Mouse (Mus musculus) ES-E14 (cell line): ENCODE results near the gene Foxa2. TPM values are rescaled to one million over a fixed set of nuclear protein-coding genes. Genes with fewer than 3 reads are reported as not detected.

Experiments used
- DNase-seq: peaks from one replicate; pipeline ENCODE4 v3.0.0-alpha.2; 2013; ENCODE audit warnings: low read depth, low spot score
- H3K27ac ChIP-seq: 2 replicates; pipeline ENCODE4 v1.5.1; 2012; ENCODE audit warnings: low read depth, mild to moderate bottlenecking, low read length, moderate library complexity, mixed read lengths; ENCODE audit not compliant: poor library complexity, insufficient read depth, severe bottlenecking
- H3K36me3 ChIP-seq: 2 replicates; pipeline ENCODE4 v1.6.1; 2012; ENCODE audit warnings: mild to moderate bottlenecking, low read length, moderate library complexity, mixed read lengths; ENCODE audit not compliant: control insufficient read depth, poor library complexity, insufficient read depth, severe bottlenecking
- H3K4me1 ChIP-seq, 2 experiments: fragments of 150-350 bp in 1 of 2; sonication (generic) in 1 of 2; 2 replicates each; pipeline ENCODE4 v1.6.1; 2012; ENCODE audit warnings: low read length in 2 of 2, mild to moderate bottlenecking in 1 of 2, mixed read lengths in 1 of 2; ENCODE audit not compliant: control insufficient read depth in 2 of 2, insufficient read depth in 2 of 2, poor library complexity in 1 of 2
- H3K4me3 ChIP-seq, 2 experiments: fragments of 150-350 bp in 1 of 2; sonication (generic) in 1 of 2; 2 replicates each; pipeline ENCODE4 v1.5.1; 2012; ENCODE audit warnings: low read length in 2 of 2, low read depth in 1 of 2, mild to moderate bottlenecking in 1 of 2, mixed read lengths in 1 of 2; ENCODE audit not compliant: insufficient read depth in 1 of 2, poor library complexity in 1 of 2, severe bottlenecking in 1 of 2
- H3K9ac ChIP-seq: 2 replicates; pipeline ENCODE4 v1.6.1; 2012; ENCODE audit warnings: low read depth, mild to moderate bottlenecking, low read length, mixed read lengths; ENCODE audit not compliant: poor library complexity, insufficient read depth, severe bottlenecking
- H3K9me3 ChIP-seq: fragments of 150-350 bp; sonication (generic); 2 replicates; pipeline ENCODE4 v1.6.1; 2012; ENCODE audit warnings: low read depth, mild to moderate bottlenecking, low read length; ENCODE audit not compliant: control insufficient read depth, insufficient read depth
- CHD2 ChIP-seq: IDR thresholded peaks from 2 replicates; pipeline ENCODE4 v1.6.1; 2014; ENCODE audit warnings: mild to moderate bottlenecking, low read depth, low read length, inconsistent platforms
- HCFC1 ChIP-seq: IDR thresholded peaks from 2 replicates; pipeline ENCODE4 v1.6.1; 2012; ENCODE audit warnings: low read length, inconsistent platforms, borderline replicate concordance; ENCODE audit not compliant: insufficient read depth
- MAFK ChIP-seq: IDR thresholded peaks from 2 replicates; pipeline ENCODE4 v1.6.1; 2014; ENCODE audit warnings: mild to moderate bottlenecking, low read depth, low read length, inconsistent platforms; ENCODE audit not compliant: insufficient read depth
- ZC3H11A ChIP-seq: IDR thresholded peaks from 2 replicates; pipeline ENCODE4 v1.6.1; 2012; ENCODE audit warnings: low read depth, mild to moderate bottlenecking, inconsistent platforms, low read length, borderline replicate concordance
- ZNF384 ChIP-seq: IDR thresholded peaks from 2 replicates; pipeline ENCODE4 v1.6.1; 2012; ENCODE audit warnings: low read depth, low read length, inconsistent platforms
- in situ Hi-C, 2 experiments: fragments of 600-800 bp; cut with MboI; formaldehyde crosslinking; loops; one replicate each; pipeline ENCODE4 v1.15.1; 2025; ENCODE audit warnings: low sequenced_read_pairs in 2 of 2, inconsistent platforms in 1 of 2; ENCODE audit not compliant: unreplicated experiment in 2 of 2
- total RNA-seq: library from RNA; depleted of rRNA; stranded (reverse); fragments of 300-350 nt; gene quantifications from 2 replicates; pipeline ENCODE4 v1.2.3, GENCODE M21; 2012

The Foxa2 gene
- total RNA-seq, 1 experiment, result 1.5 TPM

- H3K4me3 ChIP-seq, result no peak overlapping the region
- TF ChIP-seq CHD2 (no peak), HCFC1 (no peak), MAFK (no peak), ZC3H11A (no peak), ZNF384 (no peak)
- H3K36me3 ChIP-seq, result no peaks in the 10 kb centered on the region
- H3K9ac ChIP-seq, result no peak overlapping the region
- no peak overlapping the region for H3K27ac ChIP-seq
- DNase-seq, result no peak
- in situ Hi-C loops, result loop anchor here in 1 of 2 experiments (25.0 kb wide), 2 partner anchors 942 to 1817 kb away; partner anchors contain the start of genes Insm1 and Nkx2-4
- H3K4me1 ChIP-seq, result peaks cover 0 to 2% of the 10 kb centered on the region in 2 experiments; a peak in 1 of 4 replicates
- H3K9me3 ChIP-seq, result no peaks in the 10 kb centered on the region
These were observed 17.6 kb downstream of the Foxa2 start for GRCm38 (mm10) chr2:148029050-148029608.

GRCm38 (mm10) chr2:148026366-148026765, 20.4 kb downstream of the Foxa2 start:
- in situ Hi-C loops, result loop anchor here in 1 of 2 experiments (25.0 kb wide), 2 partner anchors 939 to 1814 kb away; partner anchors contain the start of genes Insm1 and Nkx2-4
- no peak for DNase-seq
- no peak overlapping the region for H3K9ac ChIP-seq
- H3K27ac ChIP-seq, result no peak overlapping the region
- no peaks in the 10 kb centered on the region for H3K36me3 ChIP-seq
- TF ChIP-seq ZC3H11A (no peak), HCFC1 (no peak), MAFK (no peak), ZNF384 (no peak), CHD2 (no peak)
- H3K4me3 ChIP-seq, result no peak overlapping the region
- H3K4me1 ChIP-seq, result peaks cover 0 to 2% of the 10 kb centered on the region in 2 experiments; a peak in 1 of 4 replicates
- H3K9me3 ChIP-seq, result no peaks in the 10 kb centered on the region

- no peak for TF ChIP-seq ZNF384
- TF ChIP-seq ZC3H11A, result no peak
- no peak for TF ChIP-seq MAFK
- no peak for TF ChIP-seq HCFC1
- TF ChIP-seq CHD2, result no peak
- H3K36me3 ChIP-seq, result no peaks in the 10 kb centered on the region
- in situ Hi-C loops, result loop anchor here in 1 of 2 experiments (25.0 kb wide), 2 partner anchors 938 to 1813 kb away; partner anchors contain the start of genes Insm1 and Nkx2-4
- DNase-seq, result no peak
- peaks cover 0 to 1% of the 10 kb centered on the region in 2 experiments; a peak in 1 of 4 replicates for H3K4me1 ChIP-seq
- H3K4me3 ChIP-seq, result no peak overlapping the region
- H3K9ac ChIP-seq, result no peak overlapping the region
- H3K9me3 ChIP-seq, result no peaks in the 10 kb centered on the region
- H3K27ac ChIP-seq, result no peak overlapping the region
These were observed 21.3 kb downstream of the Foxa2 start for GRCm38 (mm10) chr2:148025481-148025880.

- TF ChIP-seq ZC3H11A (no peak), MAFK (no peak), CHD2 (no peak), HCFC1 (no peak), ZNF384 (no peak)
- Histone ChIP-seq H3K4me3 (no peak overlapping the region), H3K9me3 (no peaks in the 10 kb centered on the region), H3K36me3 (no peaks in the 10 kb centered on the region), H3K27ac (no peak overlapping the region), H3K9ac (no peak overlapping the region), H3K4me1 (no peaks in the 10 kb centered on the region; a peak in 1 of 4 replicates)
- in situ Hi-C loops, result no loop called here
- no peak for DNase-seq
These were observed 22.4 kb downstream of the Foxa2 start for GRCm38 (mm10) chr2:148024268-148024935.
